Mouse (Mus musculus): ENCODE data around the gene Tvp23b. TPM values are rescaled to one million over a fixed set of nuclear protein-coding genes. Genes with fewer than 3 reads are reported as not detected.

Gene Tvp23b
- polyA plus RNA-seq, 1 experiment from 2014 or later, result 82.0 TPM

GRCm38 (mm10) chr11:62938921-62939320 is 59.7 kb downstream of the Tvp23b start:
- Histone ChIP-seq H3K4me2 (ENCODE audit: low read depth, low read length) (no peak overlapping the region), H3K36me3 (ENCODE audit: control insufficient read depth, insufficient read depth, low read length) (no peaks in the 10 kb centered on the region), H3K9me3 (ENCODE audit: control insufficient read depth, low read length) (no peaks in the 10 kb centered on the region), H3K27me3 (replicated peaks; ENCODE audit: control insufficient read depth, insufficient read depth, low read length) (no peaks in the 10 kb centered on the region), H3K9ac (ENCODE audit: low read depth, low read length) (no peak overlapping the region), H3K4me3 (ENCODE audit: low read depth, low read length) (no peak overlapping the region), H3K27ac (replicated peaks; ENCODE audit: low read depth, low read length) (no peak overlapping the region), H3K4me1 (ENCODE audit: control insufficient read depth, insufficient read depth, low read length) (no peaks in the 10 kb centered on the region)
- ATAC-seq (ENCODE audit: low read depth), result no peak
- WGBS, result 72% methylated on average over 5 of the region's 5 CpGs
- no peak for DNase-seq (ENCODE audit: low spot score)

- H3K27me3 ChIP-seq (replicated peaks; ENCODE audit: control insufficient read depth, insufficient read depth, low read length), result no peaks in the 10 kb centered on the region
- ATAC-seq (ENCODE audit: low read depth) (no peak), DNase-seq (ENCODE audit: low spot score) (no peak)
- no peak overlapping the region for H3K4me3 ChIP-seq (ENCODE audit: low read depth, low read length)
- H3K36me3 ChIP-seq (ENCODE audit: control insufficient read depth, insufficient read depth, low read length), result no peaks in the 10 kb centered on the region
- H3K4me1 ChIP-seq (ENCODE audit: control insufficient read depth, insufficient read depth, low read length), result no peaks in the 10 kb centered on the region
- H3K9ac ChIP-seq (ENCODE audit: low read depth, low read length), result no peak overlapping the region
- H3K4me2 ChIP-seq (ENCODE audit: low read depth, low read length), result no peak overlapping the region
- H3K9me3 ChIP-seq (ENCODE audit: control insufficient read depth, low read length), result no peaks in the 10 kb centered on the region
- no peak overlapping the region for H3K27ac ChIP-seq (replicated peaks; ENCODE audit: low read depth, low read length)
- 80% methylated on average over 3 of the region's 3 CpGs for WGBS
These were observed 60.9 kb downstream of the Tvp23b start for GRCm38 (mm10) chr11:62940176-62940575.

GRCm38 (mm10) chr11:62943538-62943937 is 64.3 kb downstream of the Tvp23b start:
- Histone ChIP-seq H3K27ac (replicated peaks; ENCODE audit: low read depth, low read length) (no peak overlapping the region), H3K9me3 (ENCODE audit: control insufficient read depth, low read length) (no peaks in the 10 kb centered on the region), H3K36me3 (ENCODE audit: control insufficient read depth, insufficient read depth, low read length) (no peaks in the 10 kb centered on the region), H3K4me2 (ENCODE audit: low read depth, low read length) (no peak overlapping the region), H3K27me3 (replicated peaks; ENCODE audit: control insufficient read depth, insufficient read depth, low read length) (no peaks in the 10 kb centered on the region), H3K4me3 (ENCODE audit: low read depth, low read length) (no peak overlapping the region), H3K4me1 (ENCODE audit: control insufficient read depth, insufficient read depth, low read length) (no peaks in the 10 kb centered on the region), H3K9ac (ENCODE audit: low read depth, low read length) (no peak overlapping the region)
- ATAC-seq (ENCODE audit: low read depth), result no peak
- DNase-seq (ENCODE audit: low spot score), result no peak
- 61% methylated on average over 6 of the region's 6 CpGs for WGBS

GRCm38 (mm10) chr11:62945514-62945913 is 66.3 kb downstream of the Tvp23b start:
- no peaks in the 10 kb centered on the region for H3K27me3 ChIP-seq (replicated peaks; ENCODE audit: control insufficient read depth, insufficient read depth, low read length)
- H3K4me2 ChIP-seq (ENCODE audit: low read depth, low read length), result no peak overlapping the region
- no peaks in the 10 kb centered on the region for H3K36me3 ChIP-seq (ENCODE audit: control insufficient read depth, insufficient read depth, low read length)
- H3K9me3 ChIP-seq (ENCODE audit: control insufficient read depth, low read length), result no peaks in the 10 kb centered on the region
- no peak overlapping the region for H3K27ac ChIP-seq (replicated peaks; ENCODE audit: low read depth, low read length)
- no peak for DNase-seq (ENCODE audit: low spot score)
- H3K4me3 ChIP-seq (ENCODE audit: low read depth, low read length), result no peak overlapping the region
- H3K9ac ChIP-seq (ENCODE audit: low read depth, low read length), result no peak overlapping the region
- WGBS, result 55% methylated on average over 4 of the region's 4 CpGs
- no peaks in the 10 kb centered on the region for H3K4me1 ChIP-seq (ENCODE audit: control insufficient read depth, insufficient read depth, low read length)
- ATAC-seq (ENCODE audit: low read depth), result no peak

GRCm38 (mm10) chr11:62949548-62949947 is 70.3 kb downstream of the Tvp23b start:
- ATAC-seq (ENCODE audit: low read depth), result no peak
- H3K27ac ChIP-seq (replicated peaks; ENCODE audit: low read depth, low read length), result no peak overlapping the region
- no peaks in the 10 kb centered on the region for H3K4me1 ChIP-seq (ENCODE audit: control insufficient read depth, insufficient read depth, low read length)
- DNase-seq (ENCODE audit: low spot score), result no peak
- no peaks in the 10 kb centered on the region for H3K9me3 ChIP-seq (ENCODE audit: control insufficient read depth, low read length)
- no peaks in the 10 kb centered on the region for H3K36me3 ChIP-seq (ENCODE audit: control insufficient read depth, insufficient read depth, low read length)
- no peaks in the 10 kb centered on the region for H3K27me3 ChIP-seq (replicated peaks; ENCODE audit: control insufficient read depth, insufficient read depth, low read length)
- no peak overlapping the region for H3K4me3 ChIP-seq (ENCODE audit: low read depth, low read length)
- H3K9ac ChIP-seq (ENCODE audit: low read depth, low read length), result no peak overlapping the region
- H3K4me2 ChIP-seq (ENCODE audit: low read depth, low read length), result no peak overlapping the region
- WGBS, result 74% methylated on average over 1 of the region's 1 CpGs

GRCm38 (mm10) chr11:62951012-62951411 is 71.8 kb downstream of the Tvp23b start, which contains the start of gene Cdrt4:
Gene Cdrt4 (plus strand): TSS chr11:62951193.
- DNase-seq (ENCODE audit: low spot score), result no peak
- H3K4me1 ChIP-seq (ENCODE audit: control insufficient read depth, insufficient read depth, low read length), result no peaks in the 10 kb centered on the region

GRCm38 (mm10) chr11:62954766-62955165 is 75.5 kb downstream of the Tvp23b start:
- WGBS, result 70% methylated on average over 2 of the region's 3 CpGs
- Histone ChIP-seq H3K27ac (replicated peaks; ENCODE audit: low read depth, low read length) (no peak overlapping the region), H3K4me2 (ENCODE audit: low read depth, low read length) (no peak overlapping the region), H3K9me3 (ENCODE audit: control insufficient read depth, low read length) (peaks cover 10% of the 10 kb centered on the region; the same call in 1 of the 2 replicates), H3K9ac (ENCODE audit: low read depth, low read length) (no peak overlapping the region), H3K27me3 (replicated peaks; ENCODE audit: control insufficient read depth, insufficient read depth, low read length) (no peaks in the 10 kb centered on the region), H3K36me3 (ENCODE audit: control insufficient read depth, insufficient read depth, low read length) (no peaks in the 10 kb centered on the region), H3K4me1 (ENCODE audit: control insufficient read depth, insufficient read depth, low read length) (no peaks in the 10 kb centered on the region), H3K4me3 (ENCODE audit: low read depth, low read length) (no peak overlapping the region)
- DNase-seq (ENCODE audit: low spot score) (no peak), ATAC-seq (ENCODE audit: low read depth) (no peak)

More at GRCm38 (mm10) chr11:62951012-62951411, 71.8 kb downstream of the Tvp23b start, which contains the start of gene Cdrt4:
- Histone ChIP-seq H3K4me2 (ENCODE audit: low read depth, low read length) (no peak within 1 kb of the TSS), H3K27ac (replicated peaks; ENCODE audit: low read depth, low read length) (no peak within 1 kb of the TSS), H3K9me3 (ENCODE audit: control insufficient read depth, low read length) (peaks cover 10% of the 10 kb centered on the region; the same call in 1 of the 2 replicates), H3K36me3 (ENCODE audit: control insufficient read depth, insufficient read depth, low read length) (no peaks in the 10 kb centered on the region), H3K4me3 (ENCODE audit: low read depth, low read length) (no peak within 1 kb of the TSS), H3K9ac (ENCODE audit: low read depth, low read length) (no peak within 1 kb of the TSS), H3K27me3 (replicated peaks; ENCODE audit: control insufficient read depth, insufficient read depth, low read length) (no peaks in the 10 kb centered on the region)
- 77% methylated on average over 3 of the region's 3 CpGs for WGBS
- no peak for ATAC-seq (ENCODE audit: low read depth)

GRCm38 (mm10) chr11:62955186-62955585 is 75.9 kb downstream of the Tvp23b start:
- Histone ChIP-seq H3K9me3 (ENCODE audit: control insufficient read depth, low read length) (peaks cover 10% of the 10 kb centered on the region; the same call in 1 of the 2 replicates), H3K9ac (ENCODE audit: low read depth, low read length) (no peak overlapping the region), H3K36me3 (ENCODE audit: control insufficient read depth, insufficient read depth, low read length) (no peaks in the 10 kb centered on the region), H3K4me2 (ENCODE audit: low read depth, low read length) (no peak overlapping the region), H3K27ac (replicated peaks; ENCODE audit: low read depth, low read length) (no peak overlapping the region), H3K4me1 (ENCODE audit: control insufficient read depth, insufficient read depth, low read length) (no peaks in the 10 kb centered on the region), H3K27me3 (replicated peaks; ENCODE audit: control insufficient read depth, insufficient read depth, low read length) (no peaks in the 10 kb centered on the region), H3K4me3 (ENCODE audit: low read depth, low read length) (no peak overlapping the region)
- DNase-seq (ENCODE audit: low spot score) (no peak), ATAC-seq (ENCODE audit: low read depth) (no peak)
- WGBS, result 96% methylated on average over 5 of the region's 5 CpGs

GRCm38 (mm10) chr11:62955776-62956175 is 76.5 kb downstream of the Tvp23b start:
- Histone ChIP-seq H3K4me3 (ENCODE audit: low read depth, low read length) (no peak overlapping the region), H3K4me1 (ENCODE audit: control insufficient read depth, insufficient read depth, low read length) (no peaks in the 10 kb centered on the region), H3K27ac (replicated peaks; ENCODE audit: low read depth, low read length) (no peak overlapping the region), H3K27me3 (replicated peaks; ENCODE audit: control insufficient read depth, insufficient read depth, low read length) (no peaks in the 10 kb centered on the region), H3K9me3 (ENCODE audit: control insufficient read depth, low read length) (peaks cover 10% of the 10 kb centered on the region; the same call in 1 of the 2 replicates), H3K9ac (ENCODE audit: low read depth, low read length) (no peak overlapping the region), H3K4me2 (ENCODE audit: low read depth, low read length) (no peak overlapping the region), H3K36me3 (ENCODE audit: control insufficient read depth, insufficient read depth, low read length) (no peaks in the 10 kb centered on the region)
- ATAC-seq (ENCODE audit: low read depth) (no peak), DNase-seq (ENCODE audit: low spot score) (no peak)
- WGBS, result 42% methylated on average over 6 of the region's 6 CpGs
